Mouse (Mus musculus): Measurements from ENCODE around the gene Dnajc15. TPM values are rescaled to one million over a fixed set of nuclear protein-coding genes. Genes with fewer than 3 reads are reported as not detected.
A peak's percentile ranks its signal among the peaks of the same experiment; 100 is the strongest.

Gene Dnajc15
- polyA plus RNA-seq (2015; fragmentation: Nextera tagmentation; extraction: Ambion mirVana) = 101 and 104 TPM in 2 replicates

DNA sequence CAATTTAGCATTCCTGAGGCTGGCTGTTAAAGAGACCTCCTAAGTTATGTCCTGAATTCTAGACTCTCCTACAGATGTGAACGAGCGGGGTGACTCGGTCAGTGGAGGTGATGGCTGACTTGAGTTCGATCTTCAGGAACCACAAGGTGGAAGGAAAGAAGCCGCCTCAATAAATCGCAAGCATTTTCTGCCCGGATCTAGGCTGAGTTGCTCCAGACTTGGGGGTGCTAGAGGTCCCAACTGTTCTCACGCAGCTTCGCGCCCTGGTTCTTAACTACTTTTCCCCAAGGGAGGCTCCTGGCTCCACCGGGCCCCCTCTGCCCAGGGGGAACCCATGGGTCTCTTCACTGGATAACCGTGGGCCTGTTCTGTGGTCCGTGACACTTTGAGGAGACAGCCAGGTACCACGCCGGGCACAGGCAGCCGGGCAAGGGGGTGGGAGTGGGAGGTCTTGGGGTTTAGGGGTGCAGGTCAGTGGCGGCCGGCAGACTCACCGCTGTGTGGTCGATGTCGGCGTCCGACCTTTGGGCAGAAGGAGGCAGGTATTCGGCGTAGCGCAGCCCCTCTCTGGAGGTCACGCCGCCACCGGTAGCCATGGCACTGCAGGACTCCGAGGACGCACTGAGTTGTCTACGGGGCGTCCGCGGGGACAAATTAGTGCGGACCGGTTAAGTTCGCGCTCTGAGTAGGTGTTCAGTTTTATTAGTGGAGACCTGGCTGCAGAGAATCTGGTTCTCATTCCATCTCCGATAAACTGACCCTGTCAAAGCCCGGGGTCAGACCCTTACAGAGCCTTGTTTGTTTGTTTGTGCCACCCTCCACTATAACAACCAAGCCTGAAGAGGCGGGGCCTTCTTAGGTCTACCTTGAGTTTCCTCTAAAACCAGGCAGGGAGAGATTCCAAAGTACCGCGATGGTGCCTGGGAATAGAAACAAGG, at the start of gene Dnajc15:
Gene Dnajc15 (minus strand): TSS at position 822 of the 938 bp plus-strand sequence.
- Histone ChIP-seq H3K4me3 (ENCODE audit: low read length) (peak within 1 kb of the TSS; percentile 75), H3K9ac (ENCODE audit: low read depth, low read length) (peak within 1 kb of the TSS; percentile 82), H3K27me3 (replicated peaks; ENCODE audit: control insufficient read depth, insufficient read depth, low read length) (no peaks in the 10 kb centered on the region), H3K9me3 (ENCODE audit: control insufficient read depth, low read length) (no peaks in the 10 kb centered on the region), H3K4me2 (ENCODE audit: low read depth, low read length) (peak within 1 kb of the TSS; percentile 72), H3K36me3 (ENCODE audit: control insufficient read depth, insufficient read depth, low read length) (peaks cover 3% of the 10 kb centered on the region; the same call in 1 of the 2 replicates), H3K27ac (ENCODE audit: low read length) (peak within 1 kb of the TSS; percentile 13; the same call in 1 of the 2 replicates), H3K4me1 (ENCODE audit: control insufficient read depth, insufficient read depth, low read length) (peaks cover 2% of the 10 kb centered on the region; the same call in 1 of the 2 replicates)
- peak; percentile 95 for ATAC-seq
- WGBS = 2% methylated on average over 44 of the region's 44 CpGs

DNA sequence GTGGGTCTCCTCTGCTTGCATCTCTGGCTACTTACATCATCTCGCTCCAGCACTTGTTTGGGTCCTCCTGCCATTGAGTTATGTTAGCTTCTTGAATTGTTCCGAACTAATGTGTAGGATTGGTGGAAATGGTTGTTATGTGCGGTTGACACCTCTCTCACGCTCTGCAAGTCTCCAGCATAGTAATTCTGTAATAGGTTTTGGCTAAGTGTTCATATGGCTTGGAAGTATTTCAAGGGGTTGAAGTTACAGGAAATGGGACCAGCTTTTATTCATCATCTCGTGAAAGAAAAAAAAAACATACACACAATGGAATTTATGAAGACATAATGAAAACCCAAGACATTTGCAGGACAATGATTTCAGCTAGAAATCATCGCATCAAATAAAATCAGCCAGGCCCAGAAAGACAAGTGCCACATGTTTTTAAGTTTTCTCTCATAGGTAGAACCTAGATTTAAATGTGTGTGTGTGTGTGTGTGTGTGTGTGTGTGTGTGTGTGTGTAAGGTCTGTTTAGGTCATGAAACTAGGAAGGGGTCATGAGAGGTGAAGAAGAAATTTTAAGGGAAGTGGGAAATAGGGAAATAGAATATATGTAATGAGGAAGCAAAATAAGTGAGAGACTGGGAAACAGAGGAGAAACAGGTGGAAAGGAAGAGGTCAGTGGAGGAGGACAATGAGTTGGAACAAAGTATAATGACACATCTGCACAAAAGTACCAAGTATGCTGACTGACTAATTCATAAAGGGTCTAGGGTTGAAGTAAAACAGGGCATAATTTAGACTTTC, 48.3 kb upstream of the Dnajc15 start:
- H3K9me3 ChIP-seq (ENCODE audit: control insufficient read depth, low read length) = no peaks in the 10 kb centered on the region
- H3K9ac ChIP-seq (ENCODE audit: low read depth, low read length) = no peak overlapping the region
- H3K27ac ChIP-seq (ENCODE audit: low read length) = no peak overlapping the region
- no peaks in the 10 kb centered on the region for H3K36me3 ChIP-seq (ENCODE audit: control insufficient read depth, insufficient read depth, low read length)
- WGBS = 59% methylated on average over 6 of the region's 6 CpGs
- no peaks in the 10 kb centered on the region for H3K27me3 ChIP-seq (replicated peaks; ENCODE audit: control insufficient read depth, insufficient read depth, low read length)
- ATAC-seq = no peak
- no peak overlapping the region for H3K4me3 ChIP-seq (ENCODE audit: low read length)
- H3K4me2 ChIP-seq (ENCODE audit: low read depth, low read length) = no peak overlapping the region
- H3K4me1 ChIP-seq (ENCODE audit: control insufficient read depth, insufficient read depth, low read length) = no peaks in the 10 kb centered on the region

GRCm38 (mm10) chr14:77921641-77922040, 46.7 kb upstream of the Dnajc15 start:
- Histone ChIP-seq H3K4me1 (ENCODE audit: control insufficient read depth, insufficient read depth, low read length) (no peaks in the 10 kb centered on the region), H3K9ac (ENCODE audit: low read depth, low read length) (no peak overlapping the region), H3K4me2 (ENCODE audit: low read depth, low read length) (no peak overlapping the region), H3K4me3 (ENCODE audit: low read length) (no peak overlapping the region), H3K36me3 (ENCODE audit: control insufficient read depth, insufficient read depth, low read length) (no peaks in the 10 kb centered on the region), H3K27me3 (replicated peaks; ENCODE audit: control insufficient read depth, insufficient read depth, low read length) (no peaks in the 10 kb centered on the region), H3K9me3 (ENCODE audit: control insufficient read depth, low read length) (no peaks in the 10 kb centered on the region), H3K27ac (ENCODE audit: low read length) (no peak overlapping the region)
- ATAC-seq = no peak
- 87% methylated on average over 8 of the region's 8 CpGs for WGBS

- Histone ChIP-seq H3K4me3 (ENCODE audit: low read length) (no peak overlapping the region), H3K27me3 (replicated peaks; ENCODE audit: control insufficient read depth, insufficient read depth, low read length) (no peaks in the 10 kb centered on the region), H3K9me3 (ENCODE audit: control insufficient read depth, low read length) (no peaks in the 10 kb centered on the region), H3K36me3 (ENCODE audit: control insufficient read depth, insufficient read depth, low read length) (no peaks in the 10 kb centered on the region), H3K27ac (ENCODE audit: low read length) (no peak overlapping the region), H3K4me1 (ENCODE audit: control insufficient read depth, insufficient read depth, low read length) (no peaks in the 10 kb centered on the region), H3K9ac (ENCODE audit: low read depth, low read length) (no peak overlapping the region), H3K4me2 (ENCODE audit: low read depth, low read length) (no peak overlapping the region)
- no peak for ATAC-seq
- WGBS = 83% methylated on average over 5 of the region's 5 CpGs
Observed at GRCm38 (mm10) chr14:77915776-77916175, 40.9 kb upstream of the Dnajc15 start.

DNA sequence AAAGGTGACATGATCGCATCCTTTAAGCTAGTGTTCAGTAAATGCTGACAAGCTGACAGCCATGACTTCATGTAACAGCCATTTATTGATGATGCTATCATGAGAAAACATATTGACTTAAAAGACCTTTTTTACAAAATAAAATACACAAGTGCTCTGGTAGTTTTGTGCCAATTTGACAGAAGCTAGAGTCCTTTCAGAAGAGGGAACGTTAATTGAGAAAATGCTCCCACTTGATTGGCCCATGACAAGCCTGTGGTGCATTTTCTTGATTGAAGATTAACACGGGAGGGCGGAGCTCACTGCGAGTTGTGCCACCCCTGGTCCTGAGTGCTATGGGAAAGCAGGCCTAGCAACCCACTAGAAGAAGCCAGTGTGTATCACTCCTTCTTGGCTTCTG, 31.7 kb upstream of the Dnajc15 start:
- no peaks in the 10 kb centered on the region for H3K27me3 ChIP-seq (replicated peaks; ENCODE audit: control insufficient read depth, insufficient read depth, low read length)
- no peak overlapping the region for H3K9ac ChIP-seq (ENCODE audit: low read depth, low read length)
- H3K9me3 ChIP-seq (ENCODE audit: control insufficient read depth, low read length) = no peaks in the 10 kb centered on the region
- WGBS = 85% methylated on average over 5 of the region's 5 CpGs
- ATAC-seq = no peak
- no peak overlapping the region for H3K4me3 ChIP-seq (ENCODE audit: low read length)
- no peaks in the 10 kb centered on the region for H3K36me3 ChIP-seq (ENCODE audit: control insufficient read depth, insufficient read depth, low read length)
- H3K27ac ChIP-seq (ENCODE audit: low read length) = no peak overlapping the region
- H3K4me2 ChIP-seq (ENCODE audit: low read depth, low read length) = no peak overlapping the region
- H3K4me1 ChIP-seq (ENCODE audit: control insufficient read depth, insufficient read depth, low read length) = no peaks in the 10 kb centered on the region

GRCm38 (mm10) chr14:77905466-77905865, 30.5 kb upstream of the Dnajc15 start:
- H3K9ac ChIP-seq (ENCODE audit: low read depth, low read length) = no peak overlapping the region
- ATAC-seq = no peak
- no peak overlapping the region for H3K27ac ChIP-seq (ENCODE audit: low read length)
- no peaks in the 10 kb centered on the region for H3K27me3 ChIP-seq (replicated peaks; ENCODE audit: control insufficient read depth, insufficient read depth, low read length)
- no peaks in the 10 kb centered on the region for H3K4me1 ChIP-seq (ENCODE audit: control insufficient read depth, insufficient read depth, low read length)
- no peak overlapping the region for H3K4me2 ChIP-seq (ENCODE audit: low read depth, low read length)
- no peaks in the 10 kb centered on the region for H3K9me3 ChIP-seq (ENCODE audit: control insufficient read depth, low read length)
- 73% methylated on average over 5 of the region's 5 CpGs for WGBS
- no peak overlapping the region for H3K4me3 ChIP-seq (ENCODE audit: low read length)
- H3K36me3 ChIP-seq (ENCODE audit: control insufficient read depth, insufficient read depth, low read length) = no peaks in the 10 kb centered on the region

- Histone ChIP-seq H3K4me3 (ENCODE audit: low read length) (peak within 1 kb of the TSS; percentile 38), H3K4me1 (ENCODE audit: control insufficient read depth, insufficient read depth, low read length) (no peaks in the 10 kb centered on the region), H3K9me3 (ENCODE audit: control insufficient read depth, low read length) (no peaks in the 10 kb centered on the region), H3K36me3 (ENCODE audit: control insufficient read depth, insufficient read depth, low read length) (no peaks in the 10 kb centered on the region), H3K9ac (ENCODE audit: low read depth, low read length) (peak within 1 kb of the TSS; percentile 59), H3K4me2 (ENCODE audit: low read depth, low read length) (peak within 1 kb of the TSS; percentile 37), H3K27ac (ENCODE audit: low read length) (peak within 1 kb of the TSS; percentile 76; the same call in 1 of the 2 replicates), H3K27me3 (replicated peaks; ENCODE audit: control insufficient read depth, insufficient read depth, low read length) (no peaks in the 10 kb centered on the region)
- ATAC-seq = peak; percentile 92
- 59% methylated on average over 15 of the region's 15 CpGs for WGBS
Observed at GRCm38 (mm10) chr14:77904171-77904762, 29.3 kb upstream of the Dnajc15 start, which contains the start of gene Epsti1. Epsti1 (plus strand) TSS chr14:77904239.

DNA sequence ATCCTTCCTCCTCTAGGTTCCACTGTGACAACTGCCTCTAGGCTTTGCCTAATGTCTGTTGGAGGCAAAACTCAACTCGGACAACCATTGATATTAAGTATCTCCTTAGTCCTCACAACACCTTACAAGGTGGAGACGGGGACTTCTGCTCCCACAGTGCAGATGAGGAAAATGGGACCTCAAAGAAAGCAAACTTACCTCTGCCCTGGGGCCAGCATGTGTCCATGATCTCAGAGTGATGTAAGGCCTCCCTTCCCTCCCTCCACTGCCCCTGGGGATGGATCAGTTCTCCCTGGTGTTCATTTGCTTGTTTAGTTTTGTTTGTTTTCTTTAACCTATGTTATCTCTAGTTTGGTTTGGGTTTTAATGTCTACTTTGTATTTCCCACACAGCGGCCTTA, 27.6 kb upstream of the Dnajc15 start:
- WGBS = 90% methylated on average over 3 of the region's 3 CpGs
- Histone ChIP-seq H3K4me1 (ENCODE audit: control insufficient read depth, insufficient read depth, low read length) (no peaks in the 10 kb centered on the region), H3K27me3 (replicated peaks; ENCODE audit: control insufficient read depth, insufficient read depth, low read length) (no peaks in the 10 kb centered on the region), H3K9ac (ENCODE audit: low read depth, low read length) (no peak overlapping the region), H3K9me3 (ENCODE audit: control insufficient read depth, low read length) (no peaks in the 10 kb centered on the region), H3K4me3 (ENCODE audit: low read length) (no peak overlapping the region), H3K36me3 (ENCODE audit: control insufficient read depth, insufficient read depth, low read length) (no peaks in the 10 kb centered on the region), H3K4me2 (ENCODE audit: low read depth, low read length) (no peak overlapping the region), H3K27ac (ENCODE audit: low read length) (no peak overlapping the region)
- ATAC-seq = no peak

DNA sequence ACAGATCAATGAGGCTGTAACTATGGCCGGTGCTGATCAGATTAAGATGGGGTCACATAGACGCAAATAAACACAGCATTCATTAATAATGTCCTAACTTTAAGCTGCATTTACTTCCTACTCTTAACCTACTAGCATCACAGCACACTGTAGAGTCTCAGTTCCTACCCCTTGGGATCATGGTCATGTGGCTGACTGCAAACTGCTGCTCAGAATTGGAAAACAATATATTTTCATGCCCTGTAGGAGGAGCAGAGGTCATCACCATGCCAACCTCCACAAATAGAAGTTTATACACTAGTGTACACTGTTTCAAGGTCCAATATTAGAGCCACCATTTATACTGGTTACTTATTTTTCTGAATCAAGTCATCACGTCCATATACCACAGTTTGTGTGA, 21.0 kb upstream of the Dnajc15 start:
- ATAC-seq = no peak
- Histone ChIP-seq H3K4me1 (ENCODE audit: control insufficient read depth, insufficient read depth, low read length) (no peaks in the 10 kb centered on the region), H3K4me2 (ENCODE audit: low read depth, low read length) (no peak overlapping the region), H3K36me3 (ENCODE audit: control insufficient read depth, insufficient read depth, low read length) (no peaks in the 10 kb centered on the region), H3K9ac (ENCODE audit: low read depth, low read length) (no peak overlapping the region), H3K9me3 (ENCODE audit: control insufficient read depth, low read length) (no peaks in the 10 kb centered on the region), H3K27me3 (replicated peaks; ENCODE audit: control insufficient read depth, insufficient read depth, low read length) (no peaks in the 10 kb centered on the region), H3K4me3 (ENCODE audit: low read length) (no peak overlapping the region), H3K27ac (ENCODE audit: low read length) (no peak overlapping the region)
- WGBS = 82% methylated on average over 3 of the region's 3 CpGs
